Mouse (Mus musculus): ENCODE measurements around the gene Myof.

The Myof gene

DNA sequence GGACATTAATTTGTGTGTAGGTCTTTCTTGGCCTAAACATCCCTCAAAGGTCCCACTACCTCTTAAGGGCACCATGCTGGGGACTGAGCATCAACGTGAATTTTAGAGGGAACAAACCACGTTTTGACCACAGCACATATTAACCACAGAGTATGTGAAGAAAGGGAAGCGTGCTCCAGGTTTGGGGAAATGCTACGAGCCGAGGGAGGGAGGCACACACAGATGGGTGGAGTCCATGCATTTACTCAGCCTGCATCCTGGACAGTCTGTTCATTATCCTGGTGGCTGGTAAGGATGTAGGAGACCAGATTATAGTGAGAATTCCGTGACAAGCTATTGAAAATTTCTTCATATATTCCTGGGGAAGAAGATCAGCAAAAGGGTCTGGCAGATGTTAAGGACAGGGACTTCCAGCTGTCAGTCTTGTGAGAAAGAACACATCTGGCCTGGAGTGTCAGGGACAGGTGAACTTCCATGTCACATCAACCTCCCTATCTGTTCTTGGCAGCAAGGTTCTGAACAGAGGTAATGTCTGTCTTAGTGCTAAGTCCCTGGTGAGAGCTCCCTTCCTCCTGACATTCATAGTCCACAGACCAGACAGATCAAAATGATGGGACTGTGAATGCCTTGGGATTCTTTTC, 166.7 kb downstream of the Myof start:
- no peak for DNase-seq (ENCODE audit: low spot score)

DNA sequence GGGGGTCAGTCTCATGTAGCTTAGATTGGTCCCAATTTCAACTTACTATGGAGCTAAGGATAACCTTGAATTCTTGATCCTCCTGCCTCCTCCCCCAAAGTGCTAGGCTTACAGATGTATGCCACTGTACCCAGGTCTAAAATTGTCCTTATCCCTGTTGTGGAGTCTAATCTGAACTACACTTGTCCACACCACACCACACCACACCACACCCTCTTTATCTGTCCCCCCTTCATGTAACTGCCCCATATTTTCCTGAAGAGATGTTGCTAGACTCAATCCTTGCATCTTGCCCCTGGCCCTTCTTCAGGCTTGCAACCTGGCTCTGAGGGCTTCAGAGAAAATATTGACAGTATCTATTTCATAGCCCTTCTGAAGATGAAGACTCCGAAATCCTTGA, 169.9 kb downstream of the Myof start:
- DNase-seq (ENCODE audit: low spot score), result no peak

DNA sequence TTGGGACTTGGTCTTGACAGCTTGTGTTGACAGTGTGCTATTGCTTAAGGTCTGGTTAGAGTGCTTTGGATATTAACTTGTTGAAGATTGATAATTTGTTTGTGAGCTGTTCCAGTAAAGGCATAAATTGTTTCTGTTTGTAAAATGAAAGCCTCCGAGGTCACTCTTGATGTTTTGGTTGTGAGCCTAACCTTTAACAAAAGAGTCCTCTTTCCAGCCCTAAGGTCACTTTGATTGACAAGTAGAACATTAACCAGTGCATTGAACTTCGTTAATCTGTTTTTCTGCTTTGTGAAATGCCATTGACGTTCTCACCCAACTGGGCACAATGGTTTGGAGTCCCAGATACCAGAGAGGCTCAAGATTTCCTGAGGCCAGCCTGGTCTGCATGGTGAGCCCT, 175.8 kb downstream of the Myof start:
- no peak for DNase-seq (ENCODE audit: low spot score)

DNA sequence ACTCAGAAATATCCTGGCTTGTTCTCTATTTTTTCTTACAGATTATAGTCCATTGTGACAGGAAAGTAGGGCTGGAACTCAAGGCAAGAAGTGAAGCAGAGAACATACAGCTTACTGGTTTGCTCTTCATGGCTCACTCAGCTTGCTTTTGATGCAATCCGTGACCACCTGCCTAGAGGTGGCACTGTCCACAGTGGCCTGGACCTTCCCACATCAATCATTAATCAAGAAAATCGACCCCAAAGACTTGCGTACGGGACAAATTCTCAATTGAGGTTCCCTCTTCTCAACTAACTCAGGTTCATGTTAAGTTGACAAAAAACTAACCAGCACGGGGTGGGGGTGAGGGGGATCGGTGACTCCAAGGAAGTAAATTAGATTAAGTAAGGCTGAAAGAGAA, 176.4 kb downstream of the Myof start:
- no peak for DNase-seq (ENCODE audit: low spot score)

DNA sequence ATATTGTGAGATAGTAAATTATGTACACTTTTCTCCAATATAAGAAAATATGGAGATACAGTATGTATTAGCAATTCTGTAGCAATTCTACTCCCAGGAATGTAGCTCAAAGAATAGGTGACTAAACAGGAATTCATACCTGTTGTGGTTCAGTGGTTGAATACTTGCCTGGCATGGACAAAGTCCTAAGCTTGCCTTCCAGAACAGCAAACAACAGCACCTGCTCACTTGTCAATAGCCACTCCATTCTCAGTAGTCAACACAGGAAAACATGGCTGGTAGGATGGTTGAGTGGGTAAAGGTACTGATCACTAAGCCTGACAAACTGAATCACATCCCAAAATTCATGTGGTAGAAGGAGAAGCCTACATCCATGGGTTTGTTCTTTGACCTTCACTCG, 182.2 kb downstream of the Myof start:
- DNase-seq (ENCODE audit: low spot score), result no peak

DNA sequence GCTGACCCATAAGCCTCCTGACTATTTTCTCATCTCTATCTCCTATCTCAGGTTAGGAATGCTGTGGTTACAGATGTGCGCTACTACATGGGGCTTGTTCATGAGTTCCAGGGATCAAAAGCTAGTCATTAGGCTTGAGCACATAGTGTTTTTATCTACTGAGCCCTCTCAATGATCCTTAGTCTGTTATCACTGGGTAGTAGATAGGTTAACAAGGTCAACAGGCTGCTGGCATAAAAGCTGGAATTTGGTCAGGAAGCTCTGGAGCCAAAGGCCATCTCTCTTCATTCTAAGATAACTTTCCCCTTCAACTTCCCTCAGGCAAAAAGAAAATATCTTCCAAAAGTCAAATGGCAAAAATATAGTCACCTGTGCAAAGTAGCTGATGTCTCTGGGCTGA, 183.1 kb downstream of the Myof start:
- DNase-seq (ENCODE audit: low spot score), result no peak

DNA sequence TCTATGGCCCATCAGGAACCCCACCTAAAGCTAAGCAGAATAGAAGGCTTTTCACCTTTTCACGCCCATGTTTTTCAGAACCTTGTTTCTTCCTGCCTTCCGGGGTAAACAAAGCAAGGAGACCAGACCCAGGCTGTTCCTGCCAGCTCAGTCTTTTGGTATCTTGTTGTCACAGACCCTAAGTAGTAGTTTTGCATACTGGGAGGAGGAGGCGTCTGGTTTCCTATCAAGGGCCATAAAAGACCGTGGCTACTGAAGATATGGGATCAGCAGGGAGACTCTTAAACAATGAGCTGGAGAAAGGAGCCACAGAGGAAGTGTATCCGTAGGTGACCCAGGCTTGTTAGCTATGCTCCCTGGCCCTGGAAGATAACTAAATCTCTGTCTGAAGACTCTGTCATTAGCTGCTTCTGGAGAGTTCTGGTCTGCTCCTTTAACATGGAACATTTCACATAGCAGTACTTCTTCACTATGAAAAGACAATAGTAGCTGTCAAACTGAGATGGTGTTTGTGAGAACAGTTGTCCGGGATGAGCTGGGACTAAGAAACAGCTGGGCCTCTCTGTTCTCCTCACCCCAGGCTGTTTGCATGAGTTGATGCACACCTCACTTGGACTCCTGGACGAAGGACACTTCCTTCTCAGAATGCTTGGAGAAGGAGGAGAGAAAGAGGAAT, 184.8 kb downstream of the Myof start:
- no peak for DNase-seq (ENCODE audit: low spot score)

DNA sequence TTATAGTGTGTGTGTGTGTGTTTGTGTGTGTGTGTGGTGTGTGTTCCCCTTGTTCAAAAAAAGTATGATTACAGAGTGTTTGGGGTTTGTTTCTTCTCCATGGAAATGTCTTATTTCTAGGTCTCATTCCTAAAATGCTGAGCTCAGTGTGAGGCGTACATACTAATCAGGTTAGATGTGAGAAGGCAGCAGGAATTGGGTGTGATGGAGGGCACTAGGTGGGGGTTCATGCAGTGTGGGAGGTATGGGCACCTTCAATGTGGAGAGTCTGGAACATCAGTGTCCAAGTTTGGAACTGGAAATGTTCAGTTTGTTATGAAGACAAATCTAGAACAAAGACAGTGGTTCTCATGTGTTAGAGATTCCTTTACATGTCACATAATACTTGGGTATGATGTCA, 191.3 kb downstream of the Myof start:
- no peak for DNase-seq (ENCODE audit: low spot score)

DNA sequence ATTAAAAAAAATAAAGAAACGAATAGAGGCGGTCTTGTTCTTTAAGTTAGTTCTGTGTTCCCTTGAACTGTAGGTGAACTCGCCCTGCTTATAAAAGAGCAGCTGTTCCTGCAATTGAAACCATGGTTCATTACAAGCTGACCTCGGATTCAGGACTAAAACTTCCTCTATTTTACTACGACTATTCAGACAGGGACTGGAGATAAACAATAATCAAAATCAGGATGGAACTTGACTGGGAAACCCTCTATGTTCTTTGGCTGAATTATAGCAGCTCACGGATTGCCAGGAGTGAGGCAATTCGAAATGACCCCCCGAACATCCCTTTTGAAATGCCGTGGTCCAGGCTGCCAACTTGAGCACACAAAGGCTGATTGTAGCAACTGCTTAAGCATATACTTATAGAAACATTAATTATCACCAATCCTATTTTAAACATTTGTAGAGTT, 191.8 kb downstream of the Myof start:
- no peak for DNase-seq (ENCODE audit: low spot score)

All from urinary bladder, postnatal 25 days (tissue).